Mouse (Mus musculus) hindbrain, embryonic 11.5 days (tissue): Measurements from ENCODE around the gene Sox3. TPM values are rescaled to one million over a fixed set of nuclear protein-coding genes. Genes with fewer than 3 reads are reported as not detected.
A peak's percentile ranks its signal among the peaks of the same experiment; 100 is the strongest.

Experiments
- ATAC-seq: fragments of 200-750 bp; cut with Nextera tagmentation; 2 replicates; pipeline ENCODE4 v1.8.0; 2017; ENCODE audit warnings: mild to moderate bottlenecking, moderate TSS enrichment, moderate library complexity; ENCODE audit not compliant: low FRiP score
- DNase-seq: peaks from one replicate; pipeline ENCODE4 v3.0.0-alpha.2; 2015; ENCODE audit warnings: low spot score
- H3K27ac ChIP-seq: fragments of 300-500 bp; sonication (generic); 2 replicates; pipeline ENCODE4 v1.5.1; 2014; ENCODE audit warnings: mild to moderate bottlenecking, low read depth, low read length
- H3K27me3 ChIP-seq: fragments of 300-500 bp; sonication (generic); 2 replicates; pipeline ENCODE4 v1.6.1; 2014; ENCODE audit warnings: mild to moderate bottlenecking, low read length, moderate library complexity, mixed read lengths; ENCODE audit not compliant: control insufficient read depth, insufficient read depth
- H3K36me3 ChIP-seq: fragments of 300-500 bp; sonication (generic); 2 replicates; pipeline ENCODE4 v1.6.1; 2014; ENCODE audit warnings: mild to moderate bottlenecking, low read length, moderate library complexity, mixed read lengths; ENCODE audit not compliant: control insufficient read depth, insufficient read depth
- H3K4me1 ChIP-seq: fragments of 300-500 bp; sonication (generic); replicated peaks from 2 replicates; pipeline ENCODE4 v1.6.1; 2014; ENCODE audit warnings: low read length, mixed read lengths; ENCODE audit not compliant: control insufficient read depth, insufficient read depth
- H3K4me2 ChIP-seq: fragments of 300-500 bp; sonication (generic); replicated peaks from 2 replicates; pipeline ENCODE4 v1.6.1; 2014; ENCODE audit warnings: mild to moderate bottlenecking, low read depth, low read length
- H3K4me3 ChIP-seq: fragments of 300-500 bp; sonication (generic); 2 replicates; pipeline ENCODE4 v1.5.1; 2014; ENCODE audit warnings: low read depth, low read length
- H3K9ac ChIP-seq: fragments of 300-500 bp; sonication (generic); 2 replicates; pipeline ENCODE4 v1.6.1; 2014; ENCODE audit warnings: low read depth, low read length
- H3K9me3 ChIP-seq: fragments of 300-500 bp; sonication (generic); 2 replicates; pipeline ENCODE4 v1.6.1; 2016; ENCODE audit warnings: low read length; ENCODE audit not compliant: control insufficient read depth
- WGBS: fragments of 180-500 bp; shearing (Covaris S2); extraction: QIAGEN DNeasy Blood & Tissue Kit; methylation state at CpG from one replicate; pipeline ENCODE4 v1.1.7; 2014; 5-methylcytosine and 5-hydroxymethylcytosine counted together
- polyA plus RNA-seq: library from polyadenylated mRNA; unstranded; fragments of >200 nt; fragmentation: Nextera tagmentation; extraction: Ambion mirVana; gene quantifications from 2 replicates; pipeline ENCODE4 v1.2.1, GENCODE M21; 2014

Sox3 gene
- polyA plus RNA-seq: 4.9 and 6.0 TPM in 2 replicates

GRCm38 (mm10) chrX:60892801-60893681 is at the start of gene Sox3:
Gene Sox3 (minus strand): TSS chrX:60893430.
- H3K9ac ChIP-seq: peak within 1 kb of the TSS; percentile 65
- no peaks in the 10 kb centered on the region for H3K36me3 ChIP-seq
- H3K27me3 ChIP-seq: 0 out of 2 replicates have a peak, but pooled peaks cover 5% of the 10 kb centered on the region
- H3K4me1 ChIP-seq: no peaks in the 10 kb centered on the region
- H3K4me3 ChIP-seq: peak within 1 kb of the TSS; percentile 54
- no peaks in the 10 kb centered on the region for H3K9me3 ChIP-seq
- peak within 1 kb of the TSS; percentile 75 for H3K27ac ChIP-seq
- ATAC-seq (peak; percentile 80), DNase-seq (peak; percentile 77)
- peak within 1 kb of the TSS; percentile 58 for H3K4me2 ChIP-seq
- WGBS: 19% methylated on average over 64 of the region's 92 CpGs

- Histone ChIP-seq H3K4me3 (no peak overlapping the region), H3K9ac (no peak overlapping the region), H3K27me3 (no peaks in the 10 kb centered on the region), H3K36me3 (no peaks in the 10 kb centered on the region), H3K4me1 (no peaks in the 10 kb centered on the region), H3K27ac (no peak overlapping the region), H3K9me3 (no peaks in the 10 kb centered on the region), H3K4me2 (no peak overlapping the region)
- WGBS: 83% methylated on average over 3 of the region's 3 CpGs
- no peak for DNase-seq
- no peak for ATAC-seq
Measured at GRCm38 (mm10) chrX:60940225-60940624, 47.0 kb upstream of the Sox3 start.

- H3K4me2 ChIP-seq: no peak overlapping the region
- 31% methylated on average over 4 of the region's 4 CpGs for WGBS
- ATAC-seq: no peak
- H3K27me3 ChIP-seq: 0 out of 2 replicates have a peak, but pooled peaks cover 9% of the 10 kb centered on the region
- no peaks in the 10 kb centered on the region for H3K36me3 ChIP-seq
- no peaks in the 10 kb centered on the region for H3K4me1 ChIP-seq
- DNase-seq: no peak
- no peak overlapping the region for H3K4me3 ChIP-seq
- H3K27ac ChIP-seq: no peak overlapping the region
- no peaks in the 10 kb centered on the region for H3K9me3 ChIP-seq
- no peak overlapping the region for H3K9ac ChIP-seq
Measured at GRCm38 (mm10) chrX:60899546-60899945, 6.3 kb upstream of the Sox3 start.

GRCm38 (mm10) chrX:60898641-60899040 is 5.4 kb upstream of the Sox3 start:
- Histone ChIP-seq H3K36me3 (no peaks in the 10 kb centered on the region), H3K4me3 (peak overlapping the region; percentile 2; the same call in 1 of the 2 replicates), H3K27ac (no peak overlapping the region), H3K4me1 (no peaks in the 10 kb centered on the region), H3K4me2 (peak overlapping the region; percentile 32), H3K27me3 (0 out of 2 replicates have a peak, but pooled peaks cover 9% of the 10 kb centered on the region), H3K9me3 (no peaks in the 10 kb centered on the region), H3K9ac (no peak overlapping the region)
- 15% methylated on average over 18 of the region's 18 CpGs for WGBS
- ATAC-seq: no peak
- peak; percentile 38 for DNase-seq

GRCm38 (mm10) chrX:60896296-60896695 is 3.1 kb upstream of the Sox3 start:
- H3K9ac ChIP-seq: no peak overlapping the region
- peak overlapping the region; percentile 58 for H3K4me2 ChIP-seq
- 0 out of 2 replicates have a peak, but pooled peaks cover 9% of the 10 kb centered on the region for H3K27me3 ChIP-seq
- WGBS: 26% methylated on average over 13 of the region's 13 CpGs
- peak; percentile 35 for DNase-seq
- no peaks in the 10 kb centered on the region for H3K4me1 ChIP-seq
- H3K4me3 ChIP-seq: no peak overlapping the region
- H3K36me3 ChIP-seq: no peaks in the 10 kb centered on the region
- ATAC-seq: no peak
- no peak overlapping the region for H3K27ac ChIP-seq
- H3K9me3 ChIP-seq: no peaks in the 10 kb centered on the region

- Histone ChIP-seq H3K9me3 (no peaks in the 10 kb centered on the region), H3K27me3 (0 out of 2 replicates have a peak, but pooled peaks cover 7% of the 10 kb centered on the region), H3K4me3 (peak overlapping the region; percentile 54), H3K36me3 (no peaks in the 10 kb centered on the region), H3K27ac (no peak overlapping the region), H3K4me1 (no peaks in the 10 kb centered on the region), H3K9ac (no peak overlapping the region; the same call in 1 of the 2 replicates), H3K4me2 (peak overlapping the region; percentile 58)
- no peak for ATAC-seq
- WGBS: 6% methylated on average over 10 of the region's 11 CpGs
- DNase-seq: no peak
Measured at GRCm38 (mm10) chrX:60895416-60895815, 2.2 kb upstream of the Sox3 start.

GRCm38 (mm10) chrX:60893720-60894543 is 702 bp upstream of the Sox3 start:
- WGBS: 18% methylated on average over 53 of the region's 59 CpGs
- DNase-seq (peak; percentile 58), ATAC-seq (peak; percentile 51)
- peak overlapping the region; percentile 58 for H3K4me2 ChIP-seq
- peak overlapping the region; percentile 54 for H3K4me3 ChIP-seq
- no peaks in the 10 kb centered on the region for H3K36me3 ChIP-seq
- H3K27me3 ChIP-seq: 0 out of 2 replicates have a peak, but pooled peaks cover 7% of the 10 kb centered on the region
- peak overlapping the region; percentile 74 for H3K27ac ChIP-seq
- no peaks in the 10 kb centered on the region for H3K9me3 ChIP-seq
- no peak overlapping the region for H3K9ac ChIP-seq
- no peaks in the 10 kb centered on the region for H3K4me1 ChIP-seq

GRCm38 (mm10) chrX:60892098-60892800 is 981 bp downstream of the Sox3 start:
- peak; percentile 17; the same call in 1 of the 2 replicates for ATAC-seq
- 22% methylated on average over 22 of the region's 102 CpGs for WGBS
- peak overlapping the region; percentile 75 for H3K27ac ChIP-seq

More at GRCm38 (mm10) chrX:60892098-60892800, 981 bp downstream of the Sox3 start:
- peak overlapping the region; percentile 54 for H3K4me3 ChIP-seq
- 0 out of 2 replicates have a peak, but pooled peaks cover 5% of the 10 kb centered on the region for H3K27me3 ChIP-seq
- H3K36me3 ChIP-seq: no peaks in the 10 kb centered on the region
- peak; percentile 54 for DNase-seq
- peak overlapping the region; percentile 65 for H3K9ac ChIP-seq
- H3K4me2 ChIP-seq: peak overlapping the region; percentile 58
- no peaks in the 10 kb centered on the region for H3K9me3 ChIP-seq
- no peaks in the 10 kb centered on the region for H3K4me1 ChIP-seq
